Mouse (Mus musculus) gastrocnemius, adult 8-10 months (tissue): Measurements from ENCODE around the gene Epb41l1. TPM values are rescaled to one million over a fixed set of nuclear protein-coding genes. Genes with fewer than 3 reads are reported as not detected.

Source experiments
- DNase-seq, 2 experiments: peaks; one replicate each; pipeline ENCODE4 v3.0.0; 2022; ENCODE audit warnings: low spot score in 2 of 2
- total RNA-seq, 4 experiments: library from RNA; stranded (reverse); gene quantifications; 2 replicates each; pipeline ENCODE4 v1.2.4; 2022

The Epb41l1 gene
- total RNA-seq, 4 experiments from 2014 or later: 3.0 to 6.0 (median 3.5) TPM

- DNase-seq: no peak
These were observed 36.0 kb downstream of the Epb41l1 start for GRCm38 (mm10) chr2:156456386-156457342.

DNA sequence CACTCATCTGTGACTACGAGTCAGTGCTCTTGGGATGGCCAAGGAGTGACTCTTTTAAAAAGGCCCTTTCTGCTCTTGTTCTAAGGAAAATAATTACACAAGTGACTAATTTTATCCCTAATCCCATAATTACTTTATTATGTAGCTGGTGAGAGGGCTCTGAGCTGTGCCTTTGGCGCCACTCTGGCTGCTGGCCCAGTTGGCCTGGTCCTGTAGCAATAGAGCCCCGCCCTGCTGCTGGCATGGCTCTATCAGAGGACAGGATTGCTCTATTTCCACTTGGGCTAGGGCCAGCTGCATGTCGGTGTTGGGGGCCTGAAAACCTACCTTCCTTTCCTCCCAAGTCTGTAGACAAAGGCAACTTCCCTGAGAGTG, 36.6 kb downstream of the Epb41l1 start:
- no peak for DNase-seq

GRCm38 (mm10) chr2:156460470-156460869, 39.8 kb downstream of the Epb41l1 start:
- peak in 1 of 2 experiments; percentile 42 for DNase-seq

GRCm38 (mm10) chr2:156462154-156463029, 41.7 kb downstream of the Epb41l1 start:
- no peak for DNase-seq

DNA sequence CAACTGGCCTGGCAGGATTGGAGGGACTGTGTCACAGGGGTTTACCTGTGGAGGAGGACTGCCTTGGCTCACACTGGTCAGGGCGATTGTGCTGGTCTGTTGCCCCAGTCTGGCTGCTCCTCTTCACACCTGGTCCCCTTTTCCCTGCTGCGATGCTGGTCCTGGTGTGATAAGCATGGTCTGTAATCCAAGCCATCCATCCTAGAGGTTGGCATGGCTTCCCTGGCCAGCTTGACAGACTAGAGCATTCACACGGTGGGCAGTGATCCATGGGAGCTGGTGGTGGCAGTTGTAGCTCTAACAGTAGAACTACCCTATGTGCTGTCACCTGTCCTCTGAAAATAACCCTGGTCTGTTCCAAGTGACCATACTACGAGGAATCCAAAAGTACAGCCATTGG, 43.7 kb downstream of the Epb41l1 start:
- DNase-seq: no peak

DNA sequence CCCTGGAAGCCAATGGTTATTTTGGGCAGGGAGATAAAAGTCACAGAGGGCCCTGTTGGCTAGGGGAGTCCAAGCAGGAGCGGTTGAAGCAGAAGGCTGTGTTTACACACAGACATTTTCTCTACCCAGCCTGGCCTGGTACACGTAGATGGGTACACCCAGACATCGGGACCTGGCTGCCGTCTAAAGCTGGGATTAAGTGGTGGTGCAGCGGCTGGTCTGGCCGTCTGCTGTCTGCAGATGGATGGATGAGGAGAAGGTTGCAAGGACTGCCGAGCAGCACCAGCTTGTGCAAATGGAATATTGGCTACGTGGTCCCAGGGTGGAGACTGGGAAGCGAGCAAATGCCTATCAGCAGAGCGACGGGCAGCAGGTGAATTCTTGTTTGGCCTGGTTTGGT, 46.8 kb downstream of the Epb41l1 start:
- DNase-seq: no peak

DNA sequence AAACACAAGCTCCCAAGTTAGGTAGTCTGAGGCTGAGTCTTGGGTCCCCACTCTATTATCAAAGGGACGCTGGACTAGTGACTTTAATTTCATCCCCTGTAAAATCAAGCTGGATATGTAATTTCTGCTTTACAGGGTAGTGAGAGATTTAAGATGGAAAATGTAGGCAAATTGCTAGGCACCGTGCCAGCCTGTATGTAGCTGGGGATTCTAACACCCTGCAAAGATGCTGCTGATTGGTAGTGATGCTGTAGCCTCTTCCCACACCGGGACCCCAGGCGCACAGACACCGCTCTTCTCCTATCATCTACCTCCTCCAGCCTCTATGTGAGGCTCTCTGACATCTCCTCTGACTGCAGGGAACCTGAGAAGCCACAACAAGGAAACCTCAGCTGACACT, 48.2 kb downstream of the Epb41l1 start:
- DNase-seq: no peak

- no peak for DNase-seq
These were observed 48.8 kb downstream of the Epb41l1 start for GRCm38 (mm10) chr2:156469508-156469907.

- no peak for DNase-seq
These were observed 50.2 kb downstream of the Epb41l1 start for GRCm38 (mm10) chr2:156470938-156471337.

DNA sequence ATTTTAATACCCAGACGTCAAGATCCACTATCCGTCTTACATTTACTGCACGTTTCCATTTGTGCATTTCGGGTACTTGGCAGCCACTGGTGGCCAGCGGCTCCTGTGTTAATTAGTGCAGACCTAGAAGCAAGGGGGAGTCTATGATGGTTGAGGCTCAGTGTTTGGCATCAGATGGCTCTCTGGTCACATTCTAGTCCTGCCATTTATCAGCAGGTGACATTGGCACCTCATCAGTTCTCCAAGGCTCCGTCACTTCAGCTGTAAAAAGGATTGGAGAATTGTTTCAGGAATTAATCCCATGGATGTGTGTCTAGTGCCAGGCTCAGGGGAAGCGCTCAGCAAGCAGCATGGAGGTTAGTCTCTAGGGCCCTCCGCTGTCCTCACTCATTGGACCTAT, 51.6 kb downstream of the Epb41l1 start:
- DNase-seq: no peak

DNA sequence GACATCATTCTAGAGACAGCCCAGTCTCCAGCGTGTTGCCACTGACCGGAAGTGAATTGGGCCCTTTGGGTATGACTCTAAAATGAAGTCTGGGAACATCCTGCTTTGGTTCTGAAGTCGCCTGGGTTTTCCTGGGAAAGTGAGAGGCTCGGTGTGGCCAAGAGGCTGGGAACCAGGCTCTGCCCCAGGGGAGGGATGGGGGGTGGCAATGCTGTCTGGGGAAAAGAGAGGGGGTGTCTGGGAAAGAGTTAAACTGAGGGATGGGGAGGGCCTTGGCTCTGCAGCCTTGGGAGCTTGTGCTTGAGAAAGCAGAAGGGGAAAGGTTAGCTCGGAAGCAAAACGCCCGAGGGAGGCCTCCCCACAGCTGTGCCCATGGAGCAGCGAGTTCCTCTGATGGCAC, 53.0 kb downstream of the Epb41l1 start:
- DNase-seq: no peak

- no peak for DNase-seq
These were observed 53.4 kb downstream of the Epb41l1 start for GRCm38 (mm10) chr2:156474111-156474510.

DNA sequence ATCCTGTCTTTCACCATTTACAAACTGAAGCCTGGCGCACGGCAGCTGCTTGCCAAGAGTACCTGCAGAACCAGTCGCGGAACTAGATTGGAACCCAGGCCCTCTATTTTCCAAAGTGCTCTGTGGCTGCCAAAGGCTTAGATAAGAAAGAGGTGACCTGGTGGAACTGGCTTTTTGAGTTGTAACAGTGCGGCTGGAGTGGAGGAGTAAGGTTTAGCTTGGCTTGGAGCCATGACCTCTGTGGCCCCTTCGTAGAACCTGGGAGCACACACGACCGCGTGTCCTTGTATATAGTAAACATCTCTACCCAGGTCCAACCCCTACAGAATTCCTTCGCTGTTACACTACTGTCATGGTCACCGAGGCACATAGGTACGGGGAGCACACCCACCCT, 54.2 kb downstream of the Epb41l1 start:
- no peak for DNase-seq

- DNase-seq: peak; percentile 37 to 39
These were observed 54.8 kb downstream of the Epb41l1 start for GRCm38 (mm10) chr2:156475285-156476110.

- no peak for DNase-seq
These were observed 55.5 kb downstream of the Epb41l1 start for GRCm38 (mm10) chr2:156476111-156476747.

- no peak for DNase-seq
These were observed 56.0 kb downstream of the Epb41l1 start for GRCm38 (mm10) chr2:156476748-156477151.

- DNase-seq: no peak
These were observed 57.5 kb downstream of the Epb41l1 start for GRCm38 (mm10) chr2:156478046-156478690.

DNA sequence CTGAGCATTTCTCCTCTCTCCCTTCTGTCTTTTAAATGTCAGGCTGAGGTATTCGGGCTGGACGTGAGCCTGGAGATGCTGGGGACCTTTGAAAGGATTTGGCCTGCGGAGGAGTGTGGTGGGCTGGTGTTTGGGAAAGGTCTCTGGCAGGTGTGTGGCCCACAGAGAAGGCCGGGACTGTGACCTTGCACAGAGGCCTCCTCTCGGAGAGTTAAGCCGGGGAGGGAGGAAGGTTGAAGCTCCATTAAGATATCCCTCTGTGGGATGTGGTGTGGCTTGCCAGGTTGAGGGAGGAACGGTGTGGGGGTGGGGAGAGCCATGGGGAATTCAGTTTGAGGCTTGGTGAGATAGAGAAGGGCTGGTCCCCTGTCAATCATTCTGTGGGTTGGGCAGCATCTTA, 59.1 kb downstream of the Epb41l1 start:
- DNase-seq: no peak

GRCm38 (mm10) chr2:156480267-156480666, 59.6 kb downstream of the Epb41l1 start:
- DNase-seq: no peak

- DNase-seq: no peak
These were observed 61.6 kb downstream of the Epb41l1 start for GRCm38 (mm10) chr2:156482299-156482698.
